Mouse (Mus musculus) thymus, adult 2 months (tissue): ENCODE data around the gene Cdh22.

Experiments used
- CTCF ChIP-seq: fragments of 200-500 bp; IDR thresholded peaks from 2 replicates; pipeline ENCODE4 v1.5.1; 2012; ENCODE audit warnings: mild to moderate bottlenecking, control low read depth, low read length, moderate library complexity, borderline replicate concordance; ENCODE audit not compliant: control insufficient read depth, poor library complexity, insufficient read depth; ENCODE audit errors: extremely low read depth
- POLR2A ChIP-seq: fragments of 200-500 bp; IDR thresholded peaks from 2 replicates; pipeline ENCODE4 v1.6.1; 2012; ENCODE audit warnings: mild to moderate bottlenecking, low read length, control low read depth, moderate library complexity; ENCODE audit not compliant: control insufficient read depth, poor library complexity, insufficient read depth; ENCODE audit errors: extremely low read depth

DNA sequence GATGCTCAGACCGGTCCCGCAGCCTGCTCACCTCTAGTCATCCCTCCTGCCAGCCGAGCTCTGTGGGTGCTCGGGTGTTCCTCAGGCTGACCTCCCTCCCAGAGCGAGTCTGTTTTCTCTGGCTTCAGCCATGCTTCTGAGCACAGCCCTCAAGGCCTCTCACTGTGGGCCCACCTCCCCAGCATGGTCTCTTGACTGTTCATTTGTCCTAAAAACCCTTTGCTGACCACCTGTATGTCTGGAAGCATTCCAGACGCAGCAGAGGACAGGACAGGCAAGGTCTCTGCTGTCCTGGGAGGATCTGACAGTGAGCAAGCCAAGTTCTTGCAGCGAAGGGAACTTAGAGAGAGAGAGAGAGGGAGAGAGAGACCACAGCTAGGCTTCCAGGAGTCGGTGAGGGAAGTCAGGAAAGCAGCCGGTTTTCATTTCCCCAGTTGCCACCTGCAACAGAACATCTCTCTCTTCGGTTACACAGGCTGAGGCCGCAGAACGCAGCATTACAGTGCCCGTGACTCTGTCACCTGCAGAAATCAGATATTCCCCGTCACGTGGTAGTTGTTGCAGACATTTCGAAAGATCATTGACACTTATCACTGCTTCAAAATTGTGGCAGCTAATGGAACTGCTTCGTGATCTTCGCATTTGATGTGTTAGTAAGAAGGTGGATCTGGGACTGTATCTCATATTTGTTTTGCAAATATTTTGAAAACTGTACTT lies 27.8 kb upstream of the Cdh22 start:
- TF ChIP-seq CTCF: no peak
- TF ChIP-seq POLR2A: no peak
